Mouse (Mus musculus) heart, adult 2 months (tissue): ENCODE data around the gene Gdpgp1. TPM values are rescaled to one million over a fixed set of nuclear protein-coding genes. Genes with fewer than 3 reads are reported as not detected.
A peak's percentile ranks its signal among the peaks of the same experiment; 100 is the strongest.

Experiments used
- DNase-seq, 2 experiments: peaks; one replicate each; pipeline ENCODE4 v3.0.0; 2021
- H3K27ac ChIP-seq: fragments of 200-600 bp; 2 replicates; pipeline ENCODE4 v1.8.1; 2022
- H3K27me3 ChIP-seq: fragments of 200-500 bp; 2 replicates; pipeline ENCODE4 v1.6.1; 2012; ENCODE audit warnings: mild to moderate bottlenecking, low read length, inconsistent platforms, mixed read lengths; ENCODE audit not compliant: control insufficient read depth, insufficient read depth
- H3K36me3 ChIP-seq: fragments of 200-500 bp; 2 replicates; pipeline ENCODE4 v1.6.1; 2012; ENCODE audit warnings: low read length, inconsistent platforms; ENCODE audit not compliant: control insufficient read depth, insufficient read depth
- H3K4me1 ChIP-seq: fragments of 200-500 bp; 2 replicates; pipeline ENCODE4 v1.6.1; 2011; ENCODE audit warnings: low read length; ENCODE audit not compliant: control insufficient read depth, insufficient read depth
- H3K4me3 ChIP-seq: fragments of 200-600 bp; 2 replicates; pipeline ENCODE4 v1.8.1; 2022
- H3K79me2 ChIP-seq: fragments of 200-500 bp; replicated peaks from 2 replicates; pipeline ENCODE4 v1.6.1; 2012; ENCODE audit warnings: mild to moderate bottlenecking, inconsistent platforms, low read length, moderate library complexity, mixed read lengths; ENCODE audit not compliant: control insufficient read depth, insufficient read depth
- H3K9ac ChIP-seq: fragments of 200-500 bp; 2 replicates; pipeline ENCODE4 v1.6.1; 2012; ENCODE audit warnings: low read depth, mild to moderate bottlenecking, control low read depth, inconsistent platforms, low read length, mixed read lengths
- CTCF ChIP-seq: fragments of 200-600 bp; IDR thresholded peaks from 2 replicates; pipeline ENCODE4 v1.8.1; 2022; ENCODE audit warnings: antibody characterized with exemption, mild to moderate bottlenecking, moderate library complexity
- EP300 ChIP-seq: fragments of 200-500 bp; IDR thresholded peaks from 2 replicates; pipeline ENCODE4 v1.6.1; 2011; ENCODE audit warnings: low read depth, low read length, control low read depth; ENCODE audit not compliant: insufficient read depth
- POLR2A ChIP-seq: fragments of 200-500 bp; IDR thresholded peaks from 2 replicates; pipeline ENCODE4 v1.6.1; 2011; ENCODE audit warnings: mild to moderate bottlenecking, low read depth, low read length, control low read depth; ENCODE audit not compliant: insufficient read depth
- WGBS: fragments of 180-500 bp; shearing (Covaris S2); methylation state at CpG from one replicate; pipeline ENCODE4 v1.1.7; 2018; 5-methylcytosine and 5-hydroxymethylcytosine counted together
- intact Hi-C: fragments of 180-260 bp; cut with DNase I; formaldehyde crosslinking; loops from one replicate; pipeline ENCODE4 v1.15.1; 2025
- long read RNA-seq: library from polyadenylated mRNA; stranded (forward); transcript quantifications from one replicate; pipeline ENCODE4 v2.0.0, GENCODE M21; 2021
- polyA plus RNA-seq: library from polyadenylated mRNA; depleted of rRNA; stranded (reverse); fragments of >200 nt; gene quantifications from 2 replicates; pipeline ENCODE4 v1.2.3, GENCODE M21; 2012; rRNA removed
- total RNA-seq, 2 experiments: library from RNA; stranded (reverse); gene quantifications; 2 replicates each; pipeline ENCODE4 v1.2.3; 2021

The Gdpgp1 gene
- total RNA-seq (1 to 10 TPM; 1.5 to 2.2 TPM), polyA plus RNA-seq (1.4 and 1.5 TPM in 2 replicates)
- long read RNA-seq: 0 reads

DNA sequence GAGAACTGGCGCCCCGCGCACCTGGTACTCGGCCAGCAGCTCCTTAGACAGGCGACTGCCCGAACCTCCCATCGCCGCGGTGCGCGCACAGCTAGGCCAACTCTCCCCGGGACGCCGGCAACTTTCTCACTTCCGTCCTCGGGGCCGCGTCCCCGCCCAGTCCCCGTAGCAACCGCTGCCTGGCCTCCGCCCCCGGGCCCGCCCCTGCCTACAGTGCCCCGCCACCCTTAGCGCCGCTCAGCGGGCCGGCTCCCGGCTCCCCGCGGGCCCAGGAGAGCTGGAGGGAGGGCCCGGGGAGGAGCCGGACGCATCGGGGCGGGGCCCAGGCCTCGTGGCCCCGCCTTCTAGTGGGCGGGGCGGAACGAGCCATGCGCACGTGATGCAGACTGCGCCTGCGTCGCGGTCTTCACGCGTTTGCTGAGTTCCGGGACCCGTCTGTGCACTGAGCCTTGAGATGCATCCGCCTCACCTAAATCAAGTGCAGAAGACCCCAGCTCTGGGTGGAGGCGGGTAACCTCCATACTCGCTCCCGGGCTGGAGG lies at the start of gene Gdpgp1, which contains the start of gene Cib1:
Gene Gdpgp1, plus strand, starts transcription at position 377 of the 541 bp plus-strand sequence.
Gene Cib1, minus strand, starts transcription at position 325 of the 541 bp plus-strand sequence.
- H3K27ac ChIP-seq: peak within 1 kb of the TSS; percentile 69
- TF ChIP-seq POLR2A (peak; percentile 85), CTCF (no peak), EP300 (peak; percentile 50; the same call in 1 of the 2 replicates)
- DNase-seq: peak; percentile 99
- H3K79me2 ChIP-seq: no peaks in the 10 kb centered on the region; the same call in 1 of the 2 replicates
- peaks cover 2% of the 10 kb centered on the region; the same call in 1 of the 2 replicates for H3K4me1 ChIP-seq
- no peaks in the 10 kb centered on the region for H3K27me3 ChIP-seq
- intact Hi-C loops: loop anchor here (1.0 to 2.0 kb wide), 3 partner anchors 14 to 62 kb away; partner anchors contain the start of genes Prc1 and Ttll13
- H3K4me3 ChIP-seq: peak within 1 kb of the TSS; percentile 83
- 1% methylated on average over 40 of the region's 56 CpGs for WGBS
- H3K36me3 ChIP-seq: no peaks in the 10 kb centered on the region
- H3K9ac ChIP-seq: peak within 1 kb of the TSS; percentile 71

DNA sequence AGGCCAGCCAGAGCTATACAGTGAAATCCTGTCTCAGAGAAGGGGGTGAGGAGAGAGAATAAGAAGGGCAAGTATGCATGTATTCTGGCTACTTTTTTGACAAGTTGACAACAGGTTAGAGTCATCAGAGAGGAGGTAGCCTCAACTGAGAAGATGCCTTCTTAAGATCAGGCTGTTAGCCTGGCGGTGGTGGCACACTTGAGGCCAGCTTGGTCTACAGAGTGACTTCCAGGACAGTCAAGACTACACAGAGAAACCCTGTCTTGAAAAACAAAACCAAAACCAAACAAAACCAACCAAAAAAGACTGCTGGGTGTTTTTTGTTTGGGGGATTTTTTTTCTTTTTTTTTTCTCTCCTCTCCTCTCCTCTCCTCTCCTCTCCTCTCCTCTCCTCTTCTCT lies 49.2 kb upstream of the Gdpgp1 start:
- DNase-seq: no peak
- WGBS: 100% methylated on average over 1 of the region's 1 CpGs
- Histone ChIP-seq H3K4me1 (peaks cover 4% of the 10 kb centered on the region), H3K27me3 (no peaks in the 10 kb centered on the region), H3K9ac (no peak overlapping the region), H3K4me3 (no peak overlapping the region), H3K79me2 (no peaks in the 10 kb centered on the region), H3K27ac (no peak overlapping the region), H3K36me3 (no peaks in the 10 kb centered on the region)
- TF ChIP-seq EP300: no peak
- TF ChIP-seq POLR2A: no peak
- TF ChIP-seq CTCF: no peak
- intact Hi-C loops: no loop called here

DNA sequence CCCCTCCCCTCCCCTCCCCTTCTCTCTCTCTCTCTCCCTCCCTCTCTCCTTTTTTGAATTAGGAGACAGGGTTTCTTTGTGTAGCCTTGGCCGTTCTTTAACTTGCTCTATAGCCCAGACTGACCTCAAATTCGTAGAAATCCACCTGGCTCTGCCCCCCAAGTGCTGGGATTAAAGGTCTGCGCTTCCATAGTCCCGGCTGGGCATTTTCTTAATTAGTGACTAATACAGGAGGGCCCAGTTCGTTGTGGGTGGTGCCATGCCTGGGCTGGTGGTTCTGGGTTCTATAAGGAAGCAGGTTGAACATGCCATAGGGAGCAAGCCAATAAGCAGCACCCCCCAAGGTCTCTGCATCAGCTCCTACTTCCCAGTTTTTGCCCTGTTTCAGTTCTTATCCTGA lies 48.7 kb upstream of the Gdpgp1 start:
- Histone ChIP-seq H3K36me3 (no peaks in the 10 kb centered on the region), H3K9ac (no peak overlapping the region), H3K79me2 (no peaks in the 10 kb centered on the region), H3K27ac (no peak overlapping the region), H3K4me1 (peaks cover 4% of the 10 kb centered on the region), H3K4me3 (no peak overlapping the region), H3K27me3 (no peaks in the 10 kb centered on the region)
- 75% methylated on average over 5 of the region's 5 CpGs for WGBS
- no peak for TF ChIP-seq CTCF
- TF ChIP-seq POLR2A: no peak
- no peak for TF ChIP-seq EP300
- DNase-seq: no peak
- intact Hi-C loops: no loop called here

DNA sequence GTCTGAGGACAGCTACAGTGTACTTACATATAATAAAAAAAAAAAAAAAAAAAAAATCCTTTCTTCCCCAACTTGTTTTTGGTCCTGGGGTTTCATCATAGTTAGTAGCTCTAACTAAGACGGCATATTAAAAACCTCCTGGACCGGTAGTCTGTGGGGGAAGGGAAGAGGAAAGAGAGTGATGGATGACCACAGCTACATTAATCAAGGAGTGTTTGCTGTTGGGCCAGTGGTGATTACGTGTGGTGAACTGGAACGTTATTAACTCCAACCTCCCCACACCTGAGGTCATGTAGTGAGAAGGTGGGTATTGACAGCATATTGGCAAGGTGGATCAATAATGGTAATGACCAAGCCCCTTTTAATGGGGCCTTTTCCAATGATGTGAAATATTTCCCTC lies 48.1 kb upstream of the Gdpgp1 start:
- Histone ChIP-seq H3K27ac (peak overlapping the region; percentile 83), H3K4me3 (no peak overlapping the region), H3K9ac (no peak overlapping the region), H3K36me3 (no peaks in the 10 kb centered on the region), H3K79me2 (no peaks in the 10 kb centered on the region), H3K4me1 (peaks cover 4% of the 10 kb centered on the region), H3K27me3 (no peaks in the 10 kb centered on the region)
- TF ChIP-seq EP300 (no peak), CTCF (no peak), POLR2A (no peak)
- intact Hi-C loops: no loop called here
- WGBS: 65% methylated on average over 4 of the region's 4 CpGs
- no peak for DNase-seq

DNA sequence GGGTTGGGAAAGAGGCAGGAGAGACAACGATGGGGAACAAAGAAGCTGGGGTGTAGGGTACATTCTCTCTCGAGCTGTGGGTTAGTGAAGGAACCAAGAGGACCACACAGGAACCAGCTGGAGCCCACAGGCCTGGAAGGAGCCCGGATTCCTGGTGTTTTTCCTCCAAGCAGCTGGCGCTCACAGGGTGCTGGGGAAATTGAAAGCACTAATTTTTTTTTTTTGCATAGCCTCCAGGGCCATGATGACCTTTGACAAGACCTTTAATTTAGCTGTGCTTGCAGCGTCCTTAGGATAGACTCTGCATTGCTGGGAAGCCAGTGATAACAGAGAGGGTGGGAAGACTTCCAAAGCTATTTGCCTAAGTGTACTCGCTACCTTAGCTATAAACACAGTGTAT lies 47.7 kb upstream of the Gdpgp1 start:
- intact Hi-C loops: no loop called here
- Histone ChIP-seq H3K27ac (peak overlapping the region; percentile 83), H3K4me1 (peaks cover 4% of the 10 kb centered on the region), H3K27me3 (no peaks in the 10 kb centered on the region), H3K36me3 (no peaks in the 10 kb centered on the region), H3K9ac (no peak overlapping the region), H3K79me2 (no peaks in the 10 kb centered on the region), H3K4me3 (no peak overlapping the region)
- TF ChIP-seq CTCF (no peak), POLR2A (no peak), EP300 (no peak)
- 54% methylated on average over 6 of the region's 6 CpGs for WGBS
- DNase-seq: no peak

DNA sequence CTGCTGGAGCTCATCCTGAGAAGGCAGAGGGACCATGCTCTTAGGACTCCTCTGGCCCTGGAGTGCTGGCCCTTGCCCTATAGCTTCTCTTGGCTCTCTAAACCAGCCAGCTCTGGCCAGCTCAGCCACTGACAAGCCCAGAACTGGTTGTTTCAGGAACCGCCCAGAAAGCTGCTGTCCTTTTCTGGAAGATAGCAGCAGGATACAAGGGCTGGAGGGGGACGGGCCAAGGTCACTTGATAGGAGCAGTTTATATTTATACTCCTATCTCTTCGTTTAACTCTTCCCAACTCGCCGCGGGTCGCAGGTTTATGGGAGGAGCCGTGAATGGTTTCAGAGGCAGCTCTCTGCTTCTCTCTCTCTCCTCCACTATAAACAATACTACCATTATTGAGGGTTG lies 46.6 kb upstream of the Gdpgp1 start:
- H3K4me3 ChIP-seq: peak overlapping the region; percentile 61
- TF ChIP-seq CTCF: no peak
- TF ChIP-seq POLR2A: peak; percentile 79
- peak; percentile 75 for TF ChIP-seq EP300
- H3K27me3 ChIP-seq: no peaks in the 10 kb centered on the region
- peak; percentile 73 to 85 for DNase-seq
- H3K4me1 ChIP-seq: peaks cover 4% of the 10 kb centered on the region
- WGBS: 8% methylated on average over 8 of the region's 8 CpGs
- peak overlapping the region; percentile 83 for H3K27ac ChIP-seq
- intact Hi-C loops: loop anchor here (1.0 kb wide), 1 partner anchor 27 kb away; no protein-coding TSS in a partner anchor
- peak overlapping the region; percentile 71 for H3K9ac ChIP-seq
- no peaks in the 10 kb centered on the region for H3K79me2 ChIP-seq
- H3K36me3 ChIP-seq: no peaks in the 10 kb centered on the region
